Mouse (Mus musculus): ENCODE results near the gene Amn. TPM values are rescaled to one million over a fixed set of nuclear protein-coding genes. Genes with fewer than 3 reads are reported as not detected.
A peak's percentile ranks its signal among the peaks of the same experiment; 100 is the strongest.

The Amn gene
- 10 to 100 TPM; 17.8 to 19.6 TPM for total RNA-seq (2021)
- long read RNA-seq, transcript Amn-202 (7 exons, 1,024 nt) = major isoform, 13 of 35 reads
- long read RNA-seq, partial matches to known transcripts = 18 of 35 reads
- long read RNA-seq, other reads (novel, unspliced or antisense) = 4 of 35 reads

GRCm38 (mm10) chr12:111270629-111271277, at the start of gene Amn:
Amn (plus strand) TSS chr12:111271095.
- DNase-seq (ENCODE audit: low spot score in 2 of 2) = no peak

- no peak for DNase-seq (ENCODE audit: low spot score in 2 of 2)
These were observed 45.6 kb upstream of the Amn start for GRCm38 (mm10) chr12:111225197-111225780.

- no peak for DNase-seq (ENCODE audit: low spot score in 2 of 2)
These were observed 43.5 kb upstream of the Amn start for GRCm38 (mm10) chr12:111227410-111227809.

- no peak for DNase-seq (ENCODE audit: low spot score in 2 of 2)
These were observed 42.4 kb upstream of the Amn start for GRCm38 (mm10) chr12:111228488-111228887.

- no peak for DNase-seq (ENCODE audit: low spot score in 2 of 2)
These were observed 40.1 kb upstream of the Amn start for GRCm38 (mm10) chr12:111230793-111231192.

GRCm38 (mm10) chr12:111233798-111234197, 37.1 kb upstream of the Amn start:
- no peak for DNase-seq (ENCODE audit: low spot score in 2 of 2)

GRCm38 (mm10) chr12:111234383-111234782, 36.5 kb upstream of the Amn start:
- DNase-seq (ENCODE audit: low spot score in 2 of 2) = no peak

GRCm38 (mm10) chr12:111235631-111236030, 35.3 kb upstream of the Amn start:
- DNase-seq (ENCODE audit: low spot score in 2 of 2) = no peak

- DNase-seq (ENCODE audit: low spot score in 2 of 2) = no peak
These were observed 33.2 kb upstream of the Amn start for GRCm38 (mm10) chr12:111237611-111238188.

- no peak for DNase-seq (ENCODE audit: low spot score in 2 of 2)
These were observed 32.5 kb upstream of the Amn start for GRCm38 (mm10) chr12:111238345-111238744.

- DNase-seq (ENCODE audit: low spot score in 2 of 2) = peak; percentile 36 to 52
These were observed 32.1 kb upstream of the Amn start for GRCm38 (mm10) chr12:111238778-111239177.

GRCm38 (mm10) chr12:111239930-111240329, 31.0 kb upstream of the Amn start:
- DNase-seq (ENCODE audit: low spot score in 2 of 2) = no peak

GRCm38 (mm10) chr12:111241916-111242315, 29.0 kb upstream of the Amn start:
- no peak for DNase-seq (ENCODE audit: low spot score in 2 of 2)

GRCm38 (mm10) chr12:111242346-111242745, 28.5 kb upstream of the Amn start:
- DNase-seq (ENCODE audit: low spot score in 2 of 2) = no peak

GRCm38 (mm10) chr12:111243733-111244132, 27.2 kb upstream of the Amn start:
- DNase-seq (ENCODE audit: low spot score in 2 of 2) = no peak

GRCm38 (mm10) chr12:111245070-111245469, 25.8 kb upstream of the Amn start:
- DNase-seq (ENCODE audit: low spot score in 2 of 2) = no peak

GRCm38 (mm10) chr12:111246808-111247464, 24.0 kb upstream of the Amn start:
- no peak for DNase-seq (ENCODE audit: low spot score in 2 of 2)

GRCm38 (mm10) chr12:111249095-111249494, 21.8 kb upstream of the Amn start:
- no peak for DNase-seq (ENCODE audit: low spot score in 2 of 2)

- DNase-seq (ENCODE audit: low spot score in 2 of 2) = no peak
These were observed 20.8 kb upstream of the Amn start for GRCm38 (mm10) chr12:111250116-111250515.

- DNase-seq (ENCODE audit: low spot score in 2 of 2) = no peak
These were observed 19.7 kb upstream of the Amn start for GRCm38 (mm10) chr12:111251227-111251626.

- DNase-seq (ENCODE audit: low spot score in 2 of 2) = no peak
These were observed 7.2 kb upstream of the Amn start for GRCm38 (mm10) chr12:111263650-111264049.

- DNase-seq (ENCODE audit: low spot score in 2 of 2) = no peak
These were observed 5.7 kb upstream of the Amn start for GRCm38 (mm10) chr12:111265212-111265611.
